Mouse (Mus musculus): ENCODE measurements around the gene Tmem175. TPM values are rescaled to one million over a fixed set of nuclear protein-coding genes. Genes with fewer than 3 reads are reported as not detected.
A peak's percentile ranks its signal among the peaks of the same experiment; 100 is the strongest.

The Tmem175 gene
- polyA plus RNA-seq, 1 experiment = 33.2 TPM

GRCm38 (mm10) chr5:108667370-108667769, 37.8 kb downstream of the Tmem175 start:
- 61% methylated on average over 2 of the region's 2 CpGs for WGBS
- peaks cover 3% of the 10 kb centered on the region; the same call in 1 of the 2 replicates for H3K4me1 ChIP-seq (ENCODE audit: control insufficient read depth, insufficient read depth, insufficient read length)
- no peak for DNase-seq (ENCODE audit: low read depth in 1 of 2, low spot score in 2 of 2)
- no peaks in the 10 kb centered on the region for H3K27me3 ChIP-seq (ENCODE audit: control insufficient read depth, insufficient read depth, low read length)
- H3K27ac ChIP-seq (ENCODE audit: insufficient read depth, low read length) = no peak overlapping the region
- peaks cover 3% of the 10 kb centered on the region; the same call in 1 of the 2 replicates for H3K36me3 ChIP-seq (ENCODE audit: control insufficient read depth, insufficient read depth, low read length)
- TF ChIP-seq CTCF (IDR thresholded peaks at IDR 0.05; ENCODE audit: extremely low read depth, insufficient read depth, insufficient read length, insufficient replicate concordance) (no peak), POLR2A (IDR thresholded peaks at IDR 0.05; ENCODE audit: low read depth, low read length) (no peak)
- no peak overlapping the region for H3K4me3 ChIP-seq (ENCODE audit: extremely low read depth, insufficient read depth, insufficient read length)

GRCm38 (mm10) chr5:108668387-108668932, 38.9 kb downstream of the Tmem175 start:
- Histone ChIP-seq H3K36me3 (ENCODE audit: control insufficient read depth, insufficient read depth, low read length) (peaks cover 3% of the 10 kb centered on the region; the same call in 1 of the 2 replicates), H3K27ac (ENCODE audit: insufficient read depth, low read length) (peak overlapping the region; percentile 86), H3K4me3 (ENCODE audit: extremely low read depth, insufficient read depth, insufficient read length) (peak overlapping the region; percentile 81), H3K27me3 (ENCODE audit: control insufficient read depth, insufficient read depth, low read length) (no peaks in the 10 kb centered on the region), H3K4me1 (ENCODE audit: control insufficient read depth, insufficient read depth, insufficient read length) (peaks cover 3% of the 10 kb centered on the region; the same call in 1 of the 2 replicates)
- no peak for TF ChIP-seq POLR2A (IDR thresholded peaks at IDR 0.05; ENCODE audit: low read depth, low read length)
- DNase-seq (ENCODE audit: low read depth in 1 of 2, low spot score in 2 of 2) = no peak
- 15% methylated on average over 3 of the region's 3 CpGs for WGBS

- Histone ChIP-seq H3K27me3 (ENCODE audit: control insufficient read depth, insufficient read depth, low read length) (no peaks in the 10 kb centered on the region), H3K27ac (ENCODE audit: insufficient read depth, low read length) (peak within 1 kb of the TSS; percentile 86), H3K4me3 (ENCODE audit: extremely low read depth, insufficient read depth, insufficient read length) (peak within 1 kb of the TSS; percentile 81), H3K36me3 (ENCODE audit: control insufficient read depth, insufficient read depth, low read length) (peaks cover 3% of the 10 kb centered on the region; the same call in 1 of the 2 replicates), H3K4me1 (ENCODE audit: control insufficient read depth, insufficient read depth, insufficient read length) (peaks cover 3% of the 10 kb centered on the region; the same call in 1 of the 2 replicates)
- peak; percentile 78 to 91 for DNase-seq (ENCODE audit: low read depth in 1 of 2, low spot score in 2 of 2)
- WGBS = 5% methylated on average over 43 of the region's 43 CpGs
- TF ChIP-seq CTCF (IDR thresholded peaks at IDR 0.05; ENCODE audit: extremely low read depth, insufficient read depth, insufficient read length, insufficient replicate concordance) (peak; percentile 36; the same call in 1 of the 2 replicates), POLR2A (IDR thresholded peaks at IDR 0.05; ENCODE audit: low read depth, low read length) (peak; percentile 63; the same call in 1 of the 2 replicates)
These were observed 39.7 kb downstream of the Tmem175 start, which contains the start of gene Dgkq for GRCm38 (mm10) chr5:108668977-108669936. Dgkq (minus strand) TSS chr5:108669672.

- WGBS = 63% methylated on average over 9 of the region's 9 CpGs
- no peak overlapping the region for H3K27ac ChIP-seq (ENCODE audit: insufficient read depth, low read length)
- H3K4me1 ChIP-seq (ENCODE audit: control insufficient read depth, insufficient read depth, insufficient read length) = peaks cover 3% of the 10 kb centered on the region; the same call in 1 of the 2 replicates
These were observed 40.4 kb downstream of the Tmem175 start for GRCm38 (mm10) chr5:108669986-108670385.

GRCm38 (mm10) chr5:108670785-108671184, 41.2 kb downstream of the Tmem175 start:
- DNase-seq (ENCODE audit: low read depth in 1 of 2, low spot score in 2 of 2) = peak in 1 of 2 experiments; percentile 44
- Histone ChIP-seq H3K4me3 (ENCODE audit: extremely low read depth, insufficient read depth, insufficient read length) (no peak overlapping the region), H3K4me1 (ENCODE audit: control insufficient read depth, insufficient read depth, insufficient read length) (peaks cover 3% of the 10 kb centered on the region; the same call in 1 of the 2 replicates), H3K27ac (ENCODE audit: insufficient read depth, low read length) (no peak overlapping the region), H3K36me3 (ENCODE audit: control insufficient read depth, insufficient read depth, low read length) (peaks cover 3% of the 10 kb centered on the region; the same call in 1 of the 2 replicates), H3K27me3 (ENCODE audit: control insufficient read depth, insufficient read depth, low read length) (no peaks in the 10 kb centered on the region)
- TF ChIP-seq CTCF (IDR thresholded peaks at IDR 0.05; ENCODE audit: extremely low read depth, insufficient read depth, insufficient read length, insufficient replicate concordance) = peak; percentile 38; the same call in 1 of the 2 replicates
- TF ChIP-seq POLR2A (IDR thresholded peaks at IDR 0.05; ENCODE audit: low read depth, low read length) = no peak

More at GRCm38 (mm10) chr5:108669986-108670385, 40.4 kb downstream of the Tmem175 start:
- peaks cover 3% of the 10 kb centered on the region; the same call in 1 of the 2 replicates for H3K36me3 ChIP-seq (ENCODE audit: control insufficient read depth, insufficient read depth, low read length)
- no peaks in the 10 kb centered on the region for H3K27me3 ChIP-seq (ENCODE audit: control insufficient read depth, insufficient read depth, low read length)
- no peak for DNase-seq (ENCODE audit: low read depth in 1 of 2, low spot score in 2 of 2)
- H3K4me3 ChIP-seq (ENCODE audit: extremely low read depth, insufficient read depth, insufficient read length) = no peak overlapping the region
- no peak for TF ChIP-seq CTCF (IDR thresholded peaks at IDR 0.05; ENCODE audit: extremely low read depth, insufficient read depth, insufficient read length, insufficient replicate concordance)
- TF ChIP-seq POLR2A (IDR thresholded peaks at IDR 0.05; ENCODE audit: low read depth, low read length) = no peak

- Histone ChIP-seq H3K4me3 (ENCODE audit: extremely low read depth, insufficient read depth, insufficient read length) (no peak overlapping the region), H3K36me3 (ENCODE audit: control insufficient read depth, insufficient read depth, low read length) (peaks cover 3% of the 10 kb centered on the region; the same call in 1 of the 2 replicates), H3K4me1 (ENCODE audit: control insufficient read depth, insufficient read depth, insufficient read length) (peaks cover 3% of the 10 kb centered on the region; the same call in 1 of the 2 replicates), H3K27me3 (ENCODE audit: control insufficient read depth, insufficient read depth, low read length) (no peaks in the 10 kb centered on the region), H3K27ac (ENCODE audit: insufficient read depth, low read length) (no peak overlapping the region)
- 95% methylated on average over 12 of the region's 12 CpGs for WGBS
- TF ChIP-seq POLR2A (IDR thresholded peaks at IDR 0.05; ENCODE audit: low read depth, low read length) (no peak), CTCF (IDR thresholded peaks at IDR 0.05; ENCODE audit: extremely low read depth, insufficient read depth, insufficient read length, insufficient replicate concordance) (no peak)
- no peak for DNase-seq (ENCODE audit: low read depth in 1 of 2, low spot score in 2 of 2)
These were observed 42.2 kb downstream of the Tmem175 start for GRCm38 (mm10) chr5:108671757-108672156.

Data from spleen, adult 2 months (tissue).